Mouse (Mus musculus) thymus, postnatal 36 days (tissue): ENCODE data around the gene Phactr1.
A peak's percentile ranks its signal among the peaks of the same experiment; 100 is the strongest.

Experiments
- DNase-seq, 2 experiments: peaks; one replicate each; pipeline ENCODE4 v3.0.0; 2022; ENCODE audit warnings: mixed read lengths in 2 of 2

The Phactr1 gene

DNA sequence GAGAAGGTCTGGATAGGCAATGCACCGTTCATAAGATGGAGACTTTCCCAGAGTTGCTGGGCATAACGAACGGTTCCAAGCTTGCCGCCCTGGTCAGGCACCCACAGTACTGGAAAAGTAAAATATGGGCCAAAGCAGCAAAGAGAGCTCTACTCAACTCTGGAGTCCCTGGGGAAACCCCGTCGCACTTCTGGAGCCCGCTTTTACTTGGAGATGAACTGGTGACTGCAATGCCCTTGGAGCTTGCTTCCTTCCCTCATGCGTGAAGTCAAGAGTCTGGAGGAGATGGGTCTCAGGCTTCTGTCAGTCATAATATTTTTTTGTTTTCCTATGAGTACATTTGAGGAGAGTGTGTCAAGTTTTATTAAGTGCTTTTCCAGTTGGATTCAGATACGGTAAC lies 302.2 kb downstream of the Phactr1 start:
- no peak for DNase-seq

GRCm38 (mm10) chr13:42985806-42986205 lies 305.4 kb downstream of the Phactr1 start:
- peak; percentile 38 to 59 for DNase-seq

- DNase-seq, result no peak
Observed at GRCm38 (mm10) chr13:42987931-42988579, 307.6 kb downstream of the Phactr1 start.

- DNase-seq, result no peak
Observed at GRCm38 (mm10) chr13:42989481-42989880, 309.1 kb downstream of the Phactr1 start.

DNA sequence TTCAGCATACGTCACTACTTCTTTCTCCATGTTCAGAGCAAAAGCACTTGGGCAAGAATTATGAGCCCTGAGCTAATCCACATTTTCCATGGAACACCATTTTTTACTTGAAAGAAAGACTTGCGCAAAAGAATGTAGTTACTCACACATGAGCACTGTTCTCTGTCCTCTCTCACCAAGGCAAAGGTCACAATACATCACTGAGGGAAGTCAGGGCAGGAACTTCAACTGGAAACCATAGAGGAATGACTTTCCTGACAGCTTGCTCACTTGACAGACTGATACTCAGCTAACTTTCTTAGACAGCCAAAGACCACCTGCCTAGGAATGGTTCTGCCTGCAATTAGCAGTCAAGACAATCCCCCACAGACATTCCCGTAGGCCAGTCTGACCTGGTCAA lies 309.6 kb downstream of the Phactr1 start:
- DNase-seq, result no peak

DNA sequence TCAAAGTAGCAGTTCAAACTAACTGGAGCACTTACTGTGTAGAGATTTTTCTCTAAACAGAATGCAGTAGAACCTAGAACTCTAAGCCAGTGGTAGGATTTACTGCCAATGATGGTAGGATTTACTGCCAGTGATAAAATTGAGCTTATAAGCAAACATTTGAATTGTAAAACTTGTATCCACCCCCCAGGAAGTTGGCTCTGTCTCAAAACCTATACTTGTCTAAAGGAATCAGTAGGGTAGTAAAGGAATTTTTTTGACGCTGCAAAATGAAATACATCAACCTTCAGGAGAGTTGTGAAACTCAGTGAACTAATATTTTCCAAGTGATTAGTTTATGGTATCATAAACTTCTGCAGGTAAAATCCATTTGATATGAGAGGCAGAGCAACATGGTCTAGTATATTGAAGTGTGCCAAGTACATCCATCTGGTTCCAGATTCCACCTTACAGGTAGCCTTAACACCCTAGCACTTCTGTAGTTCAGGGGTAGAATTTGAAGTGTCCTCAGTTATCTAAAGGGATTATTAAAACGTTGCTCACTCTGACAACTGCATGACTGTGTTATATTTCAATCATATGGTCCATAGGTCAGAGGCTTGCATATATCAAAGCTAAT lies 310.2 kb downstream of the Phactr1 start:
- DNase-seq, result no peak

DNA sequence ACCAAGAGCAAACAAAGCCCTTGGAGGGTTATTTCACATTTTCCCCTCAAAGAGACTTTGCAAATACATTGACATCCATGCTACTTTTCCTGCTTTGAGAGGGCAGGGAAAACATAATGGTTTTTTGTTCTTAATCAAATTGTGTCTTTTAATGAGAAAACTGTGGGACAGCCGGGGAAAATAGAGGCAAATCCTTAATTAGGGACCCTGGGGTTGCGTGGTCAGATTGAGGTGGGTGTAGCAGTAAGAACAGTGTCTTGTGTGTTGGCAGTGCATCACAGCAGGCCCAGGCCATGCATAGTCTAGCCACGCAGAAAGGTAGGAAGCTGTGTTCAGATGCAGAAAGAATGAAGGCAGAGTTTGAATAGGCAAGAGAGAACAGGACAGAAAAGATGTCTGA lies 310.7 kb downstream of the Phactr1 start:
- DNase-seq, result no peak

GRCm38 (mm10) chr13:42992306-42992705 lies 311.9 kb downstream of the Phactr1 start:
- no peak for DNase-seq

GRCm38 (mm10) chr13:42994276-42994675 lies 313.9 kb downstream of the Phactr1 start:
- no peak for DNase-seq

DNA sequence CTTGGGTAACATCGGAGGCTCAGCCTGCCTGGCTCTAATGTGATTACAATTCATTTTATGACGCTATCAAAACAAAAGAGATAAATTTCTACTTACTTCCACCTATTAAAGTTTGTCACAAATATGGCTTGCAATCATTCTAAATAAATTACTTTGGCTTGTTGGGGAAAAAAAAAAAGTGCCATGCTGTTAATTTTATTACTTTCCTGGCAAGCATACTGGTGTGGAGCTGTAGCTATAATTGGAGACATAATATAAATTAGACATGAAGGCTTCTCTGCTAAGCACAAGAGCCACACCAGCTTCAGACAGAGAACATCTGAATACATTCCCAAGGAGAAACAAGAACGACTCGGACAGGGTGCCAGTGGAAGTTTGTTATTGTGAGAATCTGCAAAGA lies 315.8 kb downstream of the Phactr1 start:
- DNase-seq, result no peak

DNA sequence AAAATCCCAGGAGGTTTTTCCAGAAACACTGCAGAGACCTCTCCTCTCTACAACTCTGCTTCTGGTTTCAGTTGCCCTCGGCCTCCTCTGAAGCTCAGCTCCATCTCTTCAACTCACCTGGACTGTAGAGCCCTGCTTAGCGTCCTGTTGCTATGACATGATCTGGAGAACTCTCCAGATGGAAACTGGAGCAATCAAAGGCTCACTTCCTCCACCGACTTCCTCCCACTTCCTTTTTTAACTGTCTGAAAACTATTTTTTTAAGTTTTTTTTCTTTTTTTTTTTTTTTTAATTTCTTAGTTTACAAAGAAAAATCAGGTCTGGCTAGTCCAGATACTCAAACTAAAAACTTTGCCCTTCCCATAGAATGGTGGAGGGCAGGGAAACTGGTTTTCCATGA lies 318.9 kb downstream of the Phactr1 start:
- no peak for DNase-seq

DNA sequence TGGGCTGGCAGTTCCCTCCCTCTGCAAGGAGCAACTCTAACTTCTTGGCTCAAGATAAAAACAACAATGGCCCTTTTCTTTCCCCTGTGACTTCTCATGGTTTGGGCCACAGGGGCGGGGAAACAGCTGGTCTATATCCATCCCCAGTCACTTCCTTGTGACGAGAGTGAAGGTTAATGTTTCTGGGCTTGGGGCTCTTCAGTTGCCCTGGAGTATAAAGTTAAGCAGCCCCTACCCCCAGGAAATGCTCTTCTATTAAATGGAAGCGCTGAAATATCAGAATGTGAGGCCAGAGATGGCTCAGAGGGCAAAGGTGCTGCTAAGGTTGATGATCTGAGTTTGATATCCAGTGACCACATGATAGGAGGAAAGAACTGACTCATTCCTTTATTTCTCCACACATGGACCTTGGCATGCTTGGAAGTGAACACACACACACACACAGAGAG lies 324.7 kb downstream of the Phactr1 start:
- no peak for DNase-seq

GRCm38 (mm10) chr13:43008466-43008865 lies 328.0 kb downstream of the Phactr1 start:
- DNase-seq, result no peak

GRCm38 (mm10) chr13:43009596-43009995 lies 329.2 kb downstream of the Phactr1 start:
- DNase-seq, result no peak

GRCm38 (mm10) chr13:43011516-43011915 lies 331.1 kb downstream of the Phactr1 start:
- no peak for DNase-seq

- no peak for DNase-seq
Observed at GRCm38 (mm10) chr13:43013984-43014383, 333.6 kb downstream of the Phactr1 start.

DNA sequence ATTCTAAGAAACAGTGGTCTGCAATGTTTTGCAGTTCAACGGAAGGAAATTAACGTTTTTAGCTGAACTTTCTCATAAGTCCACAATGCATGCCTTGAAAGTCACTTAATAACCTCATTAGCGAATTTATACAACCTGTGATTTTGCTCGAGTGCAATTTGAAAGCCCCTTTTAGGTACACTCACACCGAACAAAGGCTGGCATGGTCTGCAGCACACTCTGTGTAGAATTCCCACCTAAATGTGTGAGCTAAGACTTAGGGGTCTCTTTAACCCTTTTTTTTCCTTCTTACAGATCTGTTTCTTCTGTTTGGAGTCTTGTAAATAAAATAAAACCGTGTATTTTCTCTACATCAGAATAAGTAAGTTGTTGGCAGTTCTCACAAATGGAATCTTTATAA lies 335.3 kb downstream of the Phactr1 start:
- DNase-seq, result no peak

DNA sequence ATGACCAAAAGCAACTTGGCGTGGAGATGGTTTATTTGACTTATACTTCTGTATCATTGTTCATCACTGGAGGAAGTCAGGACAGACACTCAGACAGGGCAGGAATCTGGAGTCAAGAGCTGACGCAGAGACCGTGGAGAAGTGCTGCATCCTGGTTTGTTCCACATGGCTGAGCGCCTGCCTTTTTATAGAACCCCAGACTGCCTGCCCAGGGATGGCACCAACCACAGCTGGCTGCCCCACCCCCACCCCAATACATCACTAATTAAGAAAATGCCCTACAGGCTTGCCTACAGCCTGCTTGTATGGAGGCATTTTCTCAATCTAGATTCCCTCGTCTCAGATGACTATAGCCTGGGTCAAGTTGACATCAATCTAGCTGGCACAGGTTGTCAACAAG lies 338.4 kb downstream of the Phactr1 start:
- no peak for DNase-seq

- DNase-seq, result no peak
Observed at GRCm38 (mm10) chr13:43021031-43021430, 340.6 kb downstream of the Phactr1 start.

- no peak for DNase-seq
Observed at GRCm38 (mm10) chr13:43023005-43023404, 342.6 kb downstream of the Phactr1 start.

GRCm38 (mm10) chr13:43027568-43027967 lies 347.1 kb downstream of the Phactr1 start:
- DNase-seq, result no peak

GRCm38 (mm10) chr13:43030222-43030621 lies 349.8 kb downstream of the Phactr1 start:
- DNase-seq, result no peak

GRCm38 (mm10) chr13:43032451-43032850 lies 352.0 kb downstream of the Phactr1 start:
- DNase-seq, result no peak

DNA sequence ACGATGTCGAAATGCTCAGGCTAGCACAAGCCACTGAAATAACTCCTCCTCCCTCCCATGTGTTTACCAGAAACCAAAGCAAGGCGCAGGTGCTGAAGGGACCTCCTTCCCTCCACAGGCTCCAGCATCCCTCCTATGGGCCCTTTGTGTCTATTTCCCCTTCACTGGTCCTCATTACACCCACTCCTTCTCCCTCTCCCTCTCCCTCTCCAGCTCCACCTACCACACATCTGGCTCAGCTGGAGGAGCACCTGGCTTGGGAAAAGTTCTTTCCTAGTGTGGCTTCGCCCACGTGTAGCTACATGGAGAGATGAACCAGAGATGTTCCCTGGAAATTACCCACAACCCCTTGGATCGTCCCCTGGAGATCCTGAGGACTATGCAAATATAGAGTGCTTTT lies 356.1 kb downstream of the Phactr1 start:
- DNase-seq, result no peak

GRCm38 (mm10) chr13:43042766-43043165 lies 362.3 kb downstream of the Phactr1 start:
- DNase-seq, result no peak
